Mouse (Mus musculus) embryonic fibroblast, embryonic 13.5 days (primary cell): ENCODE measurements around the gene Ino80e.

Source experiments
- CTCF ChIP-seq: IDR thresholded peaks from 2 replicates; pipeline ENCODE4 v1.5.1; 2011; ENCODE audit warnings: mild to moderate bottlenecking, control low read depth, low read length, moderate library complexity, borderline replicate concordance; ENCODE audit not compliant: insufficient read depth
- POLR2A ChIP-seq: IDR thresholded peaks from 2 replicates; pipeline ENCODE4 v1.6.1; 2011; ENCODE audit warnings: low read depth, mild to moderate bottlenecking, control low read depth, low read length, moderate library complexity

- peak; percentile 44; the same call in 1 of the 2 replicates for TF ChIP-seq POLR2A
- no peak for TF ChIP-seq CTCF
These were observed at the start of gene Ino80e for GRCm38 (mm10) chr7:126862147-126862784.
